Mouse (Mus musculus) liver, embryonic 14.5 days (tissue): Measurements from ENCODE around the gene Prph. TPM values are rescaled to one million over a fixed set of nuclear protein-coding genes. Genes with fewer than 3 reads are reported as not detected.

Experiments used
- ATAC-seq: fragments of 200-750 bp; cut with Nextera tagmentation; 2 replicates; pipeline ENCODE4 v1.8.0; 2017; ENCODE audit warnings: moderate number of reproducible peaks, mild to moderate bottlenecking, moderate library complexity; ENCODE audit not compliant: insufficient read depth
- DNase-seq, 3 experiments: peaks; one replicate each; pipeline ENCODE4 v3.0.0-alpha.2; 2012 to 2013; ENCODE audit warnings: low read depth in 3 of 3, low spot score in 3 of 3
- H3K27ac ChIP-seq: fragments of 300-500 bp; sonication (generic); 2 replicates; pipeline ENCODE4 v1.5.1; 2014; ENCODE audit warnings: moderate library complexity, mild to moderate bottlenecking, control low read depth, inconsistent platforms
- H3K27me3 ChIP-seq: fragments of 300-500 bp; sonication (generic); 2 replicates; pipeline ENCODE4 v1.6.1; 2014; ENCODE audit warnings: mild to moderate bottlenecking, low read length, moderate library complexity; ENCODE audit not compliant: control insufficient read depth, insufficient read depth
- H3K36me3 ChIP-seq: fragments of 300-500 bp; sonication (generic); replicated peaks from 2 replicates; pipeline ENCODE4 v1.6.1; 2014; ENCODE audit warnings: low read depth; ENCODE audit not compliant: control insufficient read depth, insufficient read depth
- H3K4me1 ChIP-seq, 2 experiments: fragments of 200-500 bp in 1 of 2; fragments of 300-500 bp in 1 of 2; sonication (generic) in 1 of 2; replicated peaks; 2 replicates each; pipeline ENCODE4 v1.6.1; 2012 to 2014; ENCODE audit warnings: antibody characterized with exemption in 1 of 2, inconsistent platforms in 1 of 2, low read length in 1 of 2; ENCODE audit not compliant: control insufficient read depth in 2 of 2, insufficient read depth in 2 of 2
- H3K4me2 ChIP-seq: fragments of 300-500 bp; sonication (generic); 2 replicates; pipeline ENCODE4 v1.6.1; 2014; ENCODE audit warnings: low read depth, mild to moderate bottlenecking, control low read depth, moderate library complexity
- H3K4me3 ChIP-seq, 2 experiments: fragments of 200-500 bp in 1 of 2; fragments of 300-500 bp in 1 of 2; sonication (generic) in 1 of 2; 2 replicates each; pipeline ENCODE4 v1.5.1; 2012 to 2014; ENCODE audit warnings: low read depth in 2 of 2, low read length in 2 of 2, mild to moderate bottlenecking in 2 of 2, control low read depth in 1 of 2, inconsistent platforms in 1 of 2, moderate library complexity in 1 of 2; ENCODE audit not compliant: insufficient read depth in 1 of 2
- H3K9ac ChIP-seq: fragments of 300-500 bp; sonication (generic); replicated peaks from 2 replicates; pipeline ENCODE4 v1.6.1; 2014; ENCODE audit warnings: mild to moderate bottlenecking, control low read depth, moderate library complexity
- H3K9me3 ChIP-seq: fragments of 300-500 bp; sonication (generic); 2 replicates; pipeline ENCODE4 v1.6.1; 2016; ENCODE audit warnings: low read length, mixed read lengths; ENCODE audit not compliant: control insufficient read depth
- CTCF ChIP-seq: IDR thresholded peaks from 2 replicates; pipeline ENCODE4 v1.5.1; 2016; ENCODE audit warnings: antibody characterized with exemption, low read depth, control low read depth
- EP300 ChIP-seq: IDR thresholded peaks from 2 replicates; pipeline ENCODE4 v1.6.1; 2016; ENCODE audit warnings: antibody characterized with exemption, low read depth
- WGBS: fragments of 180-500 bp; shearing (Covaris S2); extraction: QIAGEN DNeasy Blood & Tissue Kit; methylation state at CpG from one replicate; pipeline ENCODE4 v1.1.7; 2014; ENCODE audit not compliant: insufficient replicate concordance; 5-methylcytosine and 5-hydroxymethylcytosine counted together
- polyA plus RNA-seq, 2 experiments: library from polyadenylated mRNA; depleted of rRNA in 1 of 2; stranded (reverse) in 1 of 2; unstranded in 1 of 2; fragments of >200 nt; fragmentation: Nextera tagmentation in 1 of 2; extraction: Ambion mirVana in 1 of 2; gene quantifications; 2 replicates each; pipeline versions ENCODE4 v1.2.1 to v1.2.3; 2012 to 2014

Gene Prph
- polyA plus RNA-seq, 2 experiments: 0.53 to 1.2 TPM

DNA sequence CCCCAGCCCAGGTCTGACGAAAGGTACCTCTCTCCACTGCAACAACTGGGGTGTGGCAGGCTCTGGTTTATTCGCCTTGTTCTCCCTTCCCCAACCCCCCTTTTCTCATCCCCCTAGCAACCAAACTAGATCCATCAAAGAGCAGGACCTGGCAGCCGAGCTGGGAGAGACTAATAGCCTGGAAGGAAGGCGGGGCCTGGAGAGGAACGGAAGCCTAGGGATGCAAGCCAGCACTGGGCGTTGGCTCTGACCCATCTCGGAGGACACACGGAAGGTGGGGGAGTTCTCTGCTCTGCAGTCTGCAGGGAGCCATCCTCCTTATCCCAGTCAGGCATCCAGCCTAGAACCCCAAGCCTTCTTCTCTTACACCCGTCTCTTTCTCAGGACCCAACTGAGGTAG, 1.6 kb upstream of the Prph start:
- ATAC-seq (no peak), DNase-seq (no peak)
- no peaks in the 10 kb centered on the region for H3K9me3 ChIP-seq
- no peaks in the 10 kb centered on the region; a peak in 1 of 4 replicates for H3K4me1 ChIP-seq
- no peak overlapping the region for H3K4me2 ChIP-seq
- H3K27ac ChIP-seq: no peak overlapping the region
- H3K36me3 ChIP-seq: no peaks in the 10 kb centered on the region
- H3K9ac ChIP-seq: no peak overlapping the region
- WGBS: 31% methylated on average over 9 of the region's 9 CpGs
- peaks cover 59% of the 10 kb centered on the region for H3K27me3 ChIP-seq
- H3K4me3 ChIP-seq: no peak overlapping the region
- TF ChIP-seq CTCF (no peak), EP300 (no peak)

GRCm38 (mm10) chr15:99055511-99055961, 562 bp downstream of the Prph start:
- no peak for TF ChIP-seq EP300
- TF ChIP-seq CTCF: no peak
- ATAC-seq (0 out of 2 replicates have a peak, but pooled peaks have one; percentile 28), DNase-seq (no peak)
- Histone ChIP-seq H3K27me3 (peaks cover 67% of the 10 kb centered on the region), H3K27ac (no peak overlapping the region), H3K9me3 (no peaks in the 10 kb centered on the region), H3K9ac (no peak overlapping the region), H3K4me3 (peak overlapping the region in 1 of 2 experiments; percentile 2; a peak in 1 of 4 replicates), H3K36me3 (no peaks in the 10 kb centered on the region), H3K4me2 (peak overlapping the region; percentile 18), H3K4me1 (no peaks in the 10 kb centered on the region)
- WGBS: 0% methylated on average over 34 of the region's 37 CpGs

DNA sequence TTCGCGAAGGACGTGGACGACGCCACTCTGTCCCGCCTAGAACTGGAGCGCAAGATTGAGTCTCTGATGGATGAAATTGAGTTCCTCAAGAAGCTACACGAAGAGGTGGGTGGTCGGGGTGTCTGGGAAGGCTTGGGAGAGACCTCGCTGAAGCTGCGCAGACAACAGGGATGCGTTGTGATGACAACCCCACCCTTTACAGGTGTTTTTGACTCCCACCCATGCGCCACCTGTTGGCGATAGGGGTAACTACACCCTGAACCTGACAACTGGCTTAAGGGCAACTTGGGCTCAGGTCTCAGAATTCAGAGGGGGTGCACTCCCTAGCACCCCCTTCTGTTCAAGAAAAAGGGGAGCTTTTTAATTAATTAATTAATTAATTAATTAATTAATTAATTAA, 1.4 kb downstream of the Prph start:
- Histone ChIP-seq H3K36me3 (no peaks in the 10 kb centered on the region), H3K9ac (no peak overlapping the region), H3K27me3 (peaks cover 67% of the 10 kb centered on the region), H3K4me1 (no peaks in the 10 kb centered on the region), H3K27ac (no peak overlapping the region), H3K9me3 (no peaks in the 10 kb centered on the region), H3K4me2 (no peak overlapping the region), H3K4me3 (no peak overlapping the region)
- DNase-seq (peak in 2 of 3 experiments; percentile 36), ATAC-seq (no peak)
- TF ChIP-seq EP300 (no peak), CTCF (peak; percentile 87)
- WGBS: 9% methylated on average over 14 of the region's 14 CpGs

- no peaks in the 10 kb centered on the region; the same call in 1 of the 2 replicates for H3K27me3 ChIP-seq
- no peak overlapping the region for H3K9ac ChIP-seq
- no peak overlapping the region for H3K4me2 ChIP-seq
- ATAC-seq: no peak
- no peaks in the 10 kb centered on the region for H3K9me3 ChIP-seq
- no peak overlapping the region for H3K27ac ChIP-seq
- H3K4me1 ChIP-seq: no peaks in the 10 kb centered on the region
- no peak overlapping the region for H3K4me3 ChIP-seq
- no peaks in the 10 kb centered on the region for H3K36me3 ChIP-seq
- no peak for TF ChIP-seq EP300
- no peak for TF ChIP-seq CTCF
- no peak for DNase-seq
- 60% methylated on average over 12 of the region's 12 CpGs for WGBS
Measured at GRCm38 (mm10) chr15:99065557-99066165, 10.7 kb downstream of the Prph start.

GRCm38 (mm10) chr15:99071988-99072387, 17.0 kb downstream of the Prph start:
- H3K9ac ChIP-seq: no peak overlapping the region
- 35% methylated on average over 1 of the region's 1 CpGs for WGBS
- H3K27ac ChIP-seq: no peak overlapping the region
- peaks cover 3% of the 10 kb centered on the region for H3K36me3 ChIP-seq
- H3K4me3 ChIP-seq: no peak overlapping the region
- H3K27me3 ChIP-seq: no peaks in the 10 kb centered on the region; the same call in 1 of the 2 replicates
- no peak overlapping the region for H3K4me2 ChIP-seq
- TF ChIP-seq CTCF (0 out of 2 replicates have a peak, but pooled peaks have one; percentile 34), EP300 (no peak)
- ATAC-seq (no peak), DNase-seq (no peak)
- H3K4me1 ChIP-seq: peaks cover 10% of the 10 kb centered on the region in 2 experiments; a peak in 3 of 4 replicates
- no peaks in the 10 kb centered on the region for H3K9me3 ChIP-seq
